Mouse (Mus musculus): Measurements from ENCODE around the gene Mospd2.

Gene Mospd2

GRCm38 (mm10) chrX:164980193-164980775 lies at the start of gene Mospd2, which contains the start of gene Fancb:
Gene Mospd2, minus strand, starts transcription at chrX:164980375.
Gene Fancb, plus strand, starts transcription at chrX:164980592.
- DNase-seq: peak; percentile 80 to 94

GRCm38 (mm10) chrX:165004779-165005324 lies 24.7 kb upstream of the Mospd2 start, which contains the start of gene Gm17604:
Gene Gm17604, minus strand, starts transcription at chrX:165004829.
- DNase-seq: no peak

GRCm38 (mm10) chrX:165003141-165003540 lies 23.0 kb upstream of the Mospd2 start:
- no peak for DNase-seq

- no peak for DNase-seq
Measured at GRCm38 (mm10) chrX:164978866-164979265, 1.3 kb downstream of the Mospd2 start.

GRCm38 (mm10) chrX:164971206-164971605 lies 9.0 kb downstream of the Mospd2 start:
- DNase-seq: no peak

GRCm38 (mm10) chrX:164965750-164966448 lies 14.3 kb downstream of the Mospd2 start:
- DNase-seq: no peak

GRCm38 (mm10) chrX:164952601-164953375 lies 27.4 kb downstream of the Mospd2 start:
- DNase-seq: no peak

- no peak for DNase-seq
Measured at GRCm38 (mm10) chrX:164951858-164952576, 28.2 kb downstream of the Mospd2 start.

- DNase-seq: no peak
Measured at GRCm38 (mm10) chrX:164941540-164941939, 38.6 kb downstream of the Mospd2 start.

- no peak for DNase-seq
Measured at GRCm38 (mm10) chrX:164912993-164913392, 67.2 kb downstream of the Mospd2 start.

GRCm38 (mm10) chrX:164912186-164912585 lies 68.0 kb downstream of the Mospd2 start:
- DNase-seq: no peak

GRCm38 (mm10) chrX:164901847-164902246 lies 78.3 kb downstream of the Mospd2 start:
- no peak for DNase-seq

GRCm38 (mm10) chrX:164899805-164900204 lies 80.4 kb downstream of the Mospd2 start:
- DNase-seq: no peak

- no peak for DNase-seq
Measured at GRCm38 (mm10) chrX:164886260-164886659, 93.9 kb downstream of the Mospd2 start.
